Mouse (Mus musculus) midbrain, postnatal 0 days (tissue): ENCODE data around the gene Olfr1358. TPM values are rescaled to one million over a fixed set of nuclear protein-coding genes. Genes with fewer than 3 reads are reported as not detected.
"Not testable (repeated sequence)": the region's sequence is repeated elsewhere in the genome, so short reads cannot be mapped to it uniquely, and the experiment has no call there.

Experiments used
- ATAC-seq: fragments of 200-750 bp; cut with Nextera tagmentation; 2 replicates; pipeline ENCODE4 v1.8.0; 2017; ENCODE audit warnings: moderate number of reproducible peaks, mild to moderate bottlenecking, moderate TSS enrichment, moderate library complexity; ENCODE audit not compliant: low FRiP score
- DNase-seq: peaks from one replicate; pipeline ENCODE4 v3.0.0-alpha.2; 2015; ENCODE audit warnings: low spot score
- H3K27ac ChIP-seq: fragments of 300-500 bp; sonication (generic); 2 replicates; pipeline ENCODE4 v1.5.1; 2014; ENCODE audit warnings: low read depth, mild to moderate bottlenecking, low read length, mixed read lengths
- H3K27me3 ChIP-seq: fragments of 300-500 bp; sonication (generic); 2 replicates; pipeline ENCODE4 v1.6.1; 2014; ENCODE audit warnings: low read length, control low read depth, mixed read lengths; ENCODE audit not compliant: insufficient read depth
- H3K36me3 ChIP-seq: fragments of 300-500 bp; sonication (generic); 2 replicates; pipeline ENCODE4 v1.6.1; 2014; ENCODE audit warnings: low read length, control low read depth, mixed read lengths; ENCODE audit not compliant: insufficient read depth
- H3K4me1 ChIP-seq: fragments of 300-500 bp; sonication (generic); 2 replicates; pipeline ENCODE4 v1.6.1; 2014; ENCODE audit warnings: mild to moderate bottlenecking, control low read depth, antibody characterized with exemption, low read length, mixed read lengths; ENCODE audit not compliant: insufficient read depth
- H3K4me2 ChIP-seq: fragments of 300-500 bp; sonication (generic); 2 replicates; pipeline ENCODE4 v1.6.1; 2014; ENCODE audit warnings: low read depth, mild to moderate bottlenecking, low read length, mixed read lengths; ENCODE audit not compliant: poor library complexity, severe bottlenecking
- H3K4me3 ChIP-seq: fragments of 300-500 bp; sonication (generic); 2 replicates; pipeline ENCODE4 v1.5.1; 2014; ENCODE audit warnings: low read depth, mild to moderate bottlenecking, low read length, moderate library complexity
- H3K9ac ChIP-seq: fragments of 300-500 bp; sonication (generic); replicated peaks from 2 replicates; pipeline ENCODE4 v1.6.1; 2014; ENCODE audit warnings: mild to moderate bottlenecking, low read length, moderate library complexity, mixed read lengths; ENCODE audit not compliant: poor library complexity, severe bottlenecking
- H3K9me3 ChIP-seq: fragments of 300-500 bp; sonication (generic); 2 replicates; pipeline ENCODE4 v1.6.1; 2016; ENCODE audit warnings: low read length, control low read depth
- CTCF ChIP-seq: IDR thresholded peaks from 2 replicates; pipeline ENCODE4 v1.5.1; 2016; ENCODE audit warnings: antibody characterized with exemption, mild to moderate bottlenecking
- WGBS: fragments of 180-500 bp; shearing (Covaris S2); extraction: QIAGEN DNeasy Blood & Tissue Kit; methylation state at CpG from one replicate; pipeline ENCODE4 v1.1.7; 2014; 5-methylcytosine and 5-hydroxymethylcytosine counted together
- polyA plus RNA-seq: library from polyadenylated mRNA; unstranded; fragments of >200 nt; fragmentation: Nextera tagmentation; extraction: Ambion mirVana; gene quantifications from 2 replicates; pipeline ENCODE4 v1.2.1, GENCODE M21; 2015
- total RNA-seq: library from RNA; depleted of rRNA; stranded (reverse); fragments of >200 nt; gene quantifications from 2 replicates; pipeline ENCODE4 v1.2.3, GENCODE M21; 2014

Gene Olfr1358
- total and polyA plus RNA-seq, 2 experiments from 2014 or later: not detected

DNA sequence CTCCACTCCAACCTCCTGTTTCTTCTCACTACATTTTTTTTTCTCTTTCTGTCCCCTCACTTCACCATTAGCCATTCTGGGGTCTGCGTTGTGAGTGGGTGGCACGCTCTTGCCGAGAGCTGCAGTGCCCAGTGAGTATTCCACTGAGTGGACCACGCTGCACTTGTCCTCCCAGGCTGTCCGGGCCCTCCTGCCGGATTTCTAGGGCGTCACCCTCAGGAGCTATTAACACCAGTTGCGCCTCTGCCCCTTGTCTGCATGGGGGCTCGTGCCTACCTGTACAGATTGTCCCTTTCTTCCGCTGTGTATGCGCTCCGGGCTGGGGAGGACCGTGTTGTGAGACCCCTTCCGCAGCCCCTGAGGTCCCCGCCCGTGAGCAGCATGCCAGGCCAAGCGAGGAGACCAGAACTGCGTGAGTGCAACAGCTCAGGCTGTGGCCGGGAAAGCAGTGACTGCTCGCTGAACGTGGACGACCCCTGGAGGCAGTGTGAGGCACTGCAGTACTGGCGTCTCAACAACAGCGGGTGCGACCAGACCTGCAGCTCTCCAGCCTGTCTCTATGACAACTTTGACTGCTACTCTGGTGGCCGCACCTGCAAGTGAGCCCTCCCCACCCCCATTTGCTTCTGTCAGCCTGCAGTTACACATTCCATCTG is 29.7 kb upstream of the Olfr1358 start:
- TF ChIP-seq CTCF: peak; percentile 82
- DNase-seq (peak; percentile 68), ATAC-seq (peak; percentile 80)
- Histone ChIP-seq H3K4me1 (no peaks in the 10 kb centered on the region), H3K4me2 (peak overlapping the region; percentile 32; the same call in 1 of the 2 replicates), H3K27me3 (no peaks in the 10 kb centered on the region), H3K27ac (no peak overlapping the region), H3K9me3 (no peaks in the 10 kb centered on the region), H3K4me3 (0 out of 2 replicates have a peak overlapping the region, but pooled peaks have one; percentile 5), H3K9ac (no peak overlapping the region), H3K36me3 (no peaks in the 10 kb centered on the region)
- 10% methylated on average over 26 of the region's 26 CpGs for WGBS

DNA sequence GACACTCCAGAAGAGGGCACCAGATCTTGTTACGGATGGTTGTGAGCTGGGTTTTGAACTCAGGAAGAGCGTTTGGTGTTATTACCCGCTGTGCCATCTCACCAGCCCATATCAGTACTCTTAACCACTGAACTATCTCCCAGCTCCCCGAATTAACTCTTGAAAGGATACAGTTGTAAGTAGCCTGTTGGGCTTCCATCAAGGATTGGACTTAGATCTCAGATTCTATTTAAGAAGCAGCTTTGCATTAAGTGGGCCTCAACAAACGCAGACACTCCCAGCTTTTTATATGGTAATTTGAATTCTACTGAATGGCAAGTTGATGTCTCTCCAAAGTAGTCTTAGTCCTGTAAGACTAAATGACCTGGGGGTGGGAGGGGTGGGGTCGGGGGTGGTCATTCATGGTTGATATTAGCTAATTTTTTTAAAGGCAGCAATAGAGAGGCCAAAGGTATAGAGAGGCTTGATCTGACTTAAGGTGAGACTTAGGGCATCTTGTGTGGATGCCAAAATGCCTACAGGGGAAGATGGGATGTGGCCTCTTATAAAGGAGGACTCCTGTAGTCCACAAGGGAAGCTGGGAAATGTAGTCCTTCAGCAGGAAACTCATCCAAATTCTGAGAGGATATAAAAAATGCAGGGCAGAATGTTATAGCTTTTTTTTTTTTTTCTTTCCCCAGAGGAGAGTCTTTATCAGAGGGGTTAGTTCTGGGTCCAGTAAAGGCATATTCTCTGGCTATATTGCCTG is 14.1 kb upstream of the Olfr1358 start:
- H3K27ac ChIP-seq: no peak overlapping the region
- no peaks in the 10 kb centered on the region for H3K27me3 ChIP-seq
- no peaks in the 10 kb centered on the region for H3K4me1 ChIP-seq
- H3K9ac ChIP-seq: no peak overlapping the region
- WGBS: 72% methylated on average over 6 of the region's 6 CpGs
- no peak overlapping the region for H3K4me2 ChIP-seq
- H3K36me3 ChIP-seq: no peaks in the 10 kb centered on the region
- no peaks in the 10 kb centered on the region for H3K9me3 ChIP-seq
- ATAC-seq: no peak
- H3K4me3 ChIP-seq: no peak overlapping the region
- no peak for DNase-seq
- no peak for TF ChIP-seq CTCF

DNA sequence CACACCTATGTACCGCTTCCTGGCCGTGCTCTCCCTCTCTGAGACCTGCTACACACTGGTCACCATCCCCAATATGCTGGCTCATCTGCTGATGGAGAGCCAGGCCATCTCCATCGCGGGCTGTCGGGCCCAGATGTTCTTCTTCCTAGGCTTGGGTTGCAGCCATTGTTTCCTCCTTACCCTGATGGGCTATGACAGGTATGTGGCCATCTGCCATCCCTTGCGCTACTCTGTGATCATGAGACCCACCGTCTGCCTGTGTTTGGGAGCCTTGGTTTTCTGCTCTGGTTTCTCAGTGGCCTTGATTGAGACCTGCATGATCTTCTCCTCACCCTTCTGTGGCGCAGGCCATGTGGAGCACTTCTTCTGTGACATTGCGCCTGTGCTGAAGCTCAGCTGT is 2.6 kb downstream of the Olfr1358 start:
- H3K9ac ChIP-seq: no peak overlapping the region
- 89% methylated on average over 9 of the region's 9 CpGs for WGBS
- no peak overlapping the region for H3K27ac ChIP-seq
- no peak for TF ChIP-seq CTCF
- H3K36me3 ChIP-seq: no peaks in the 10 kb centered on the region
- H3K4me3 ChIP-seq: no peak overlapping the region
- no peaks in the 10 kb centered on the region for H3K27me3 ChIP-seq
- H3K9me3 ChIP-seq: no peaks in the 10 kb centered on the region
- H3K4me2 ChIP-seq: no peak overlapping the region
- DNase-seq (peak; percentile 4), ATAC-seq (no peak)
- H3K4me1 ChIP-seq: no peaks in the 10 kb centered on the region

DNA sequence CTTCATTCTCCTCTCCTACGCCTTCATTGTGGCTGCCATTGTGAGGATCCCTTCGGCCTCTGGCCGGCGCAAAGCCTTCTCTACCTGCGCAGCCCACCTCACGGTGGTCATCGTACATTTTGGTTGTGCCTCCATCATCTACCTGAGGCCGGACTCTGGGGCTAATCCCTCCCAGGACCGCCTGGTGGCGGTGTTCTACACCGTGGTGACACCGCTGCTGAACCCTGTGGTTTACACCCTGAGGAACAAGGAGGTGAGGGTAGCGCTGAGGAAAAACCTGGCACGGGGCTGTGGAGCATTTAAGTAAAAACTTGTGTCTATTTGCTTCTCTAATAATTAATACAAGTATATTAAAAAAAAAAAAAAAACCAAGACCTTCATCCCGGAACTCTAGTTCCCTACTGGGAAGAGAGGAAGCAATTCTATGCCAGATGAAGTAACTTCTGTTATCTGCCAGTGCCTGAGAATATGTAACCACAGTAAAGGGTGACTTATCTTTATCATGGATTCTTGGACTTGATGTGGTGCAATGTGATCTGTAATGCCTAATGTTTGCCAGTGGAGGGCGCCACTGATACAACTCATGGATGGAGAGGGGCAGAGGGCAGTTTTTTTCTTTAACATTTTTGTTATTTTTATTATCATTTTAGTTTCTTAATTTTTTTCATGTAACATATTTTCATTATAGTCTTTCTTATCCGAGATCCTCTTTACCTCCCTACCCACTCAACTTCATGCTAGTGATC is 3.2 kb downstream of the Olfr1358 start:
- H3K9me3 ChIP-seq: no peaks in the 10 kb centered on the region
- H3K4me1 ChIP-seq: no peaks in the 10 kb centered on the region
- WGBS: 64% methylated on average over 17 of the region's 17 CpGs
- no peak overlapping the region for H3K4me3 ChIP-seq
- H3K27ac ChIP-seq: no peak overlapping the region
- H3K27me3 ChIP-seq: no peaks in the 10 kb centered on the region
- H3K36me3 ChIP-seq: no peaks in the 10 kb centered on the region
- no peak overlapping the region for H3K9ac ChIP-seq
- TF ChIP-seq CTCF: peak; percentile 58
- DNase-seq (no peak), ATAC-seq (no peak)
- H3K4me2 ChIP-seq: no peak overlapping the region

DNA sequence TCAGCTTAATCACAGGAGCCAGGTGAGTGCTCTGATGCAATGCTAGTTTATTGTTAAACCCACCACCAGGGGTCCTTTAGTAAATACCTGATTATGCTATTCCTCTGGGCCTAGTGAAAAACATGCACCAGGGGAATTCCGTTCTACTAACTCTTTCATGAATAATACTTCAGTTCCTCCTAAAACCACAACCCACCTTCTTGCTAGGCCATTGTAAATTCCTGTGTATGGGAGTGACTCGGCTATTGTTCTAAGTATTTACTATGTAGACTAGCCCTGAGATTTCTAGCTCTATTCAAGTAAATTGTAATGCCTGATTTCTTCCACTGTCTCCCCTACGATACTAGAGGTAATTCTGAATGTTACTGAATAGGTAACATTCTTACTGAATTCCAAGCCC is 7.8 kb downstream of the Olfr1358 start:
- not testable (repeated sequence) for H3K36me3 ChIP-seq, H3K27ac ChIP-seq, H3K9me3 ChIP-seq, H3K4me3 ChIP-seq, DNase-seq, H3K4me2 ChIP-seq, H3K27me3 ChIP-seq, H3K4me1 ChIP-seq, ATAC-seq, H3K9ac ChIP-seq
- WGBS: 52% methylated on average over 3 of the region's 3 CpGs

DNA sequence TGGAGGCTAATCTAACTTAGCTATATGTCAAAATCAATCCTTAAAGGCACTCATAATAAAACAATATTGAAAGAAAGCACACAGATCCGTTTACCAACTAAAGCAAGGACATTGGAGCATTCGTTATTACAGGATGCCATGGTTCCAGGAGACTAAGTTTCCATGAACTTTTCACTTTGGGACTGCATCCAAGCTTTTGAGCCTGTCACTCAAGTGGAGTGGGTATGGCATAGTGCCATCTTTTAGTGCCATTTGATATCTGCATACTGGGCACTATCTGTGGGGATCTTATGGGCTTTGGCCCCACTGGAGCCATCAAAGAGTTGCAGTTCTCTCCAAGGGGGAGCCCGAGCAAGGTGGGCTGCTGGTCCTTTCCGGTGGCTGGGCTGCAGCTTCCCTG is 8.3 kb downstream of the Olfr1358 start:
- Histone ChIP-seq H3K9ac (no peak overlapping the region), H3K4me2 (no peak overlapping the region), H3K4me1 (no peaks in the 10 kb centered on the region), H3K9me3 (no peaks in the 10 kb centered on the region), H3K4me3 (no peak overlapping the region), H3K27me3 (no peaks in the 10 kb centered on the region), H3K27ac (no peak overlapping the region), H3K36me3 (no peaks in the 10 kb centered on the region)
- no peak for TF ChIP-seq CTCF
- DNase-seq (no peak), ATAC-seq (no peak)
- WGBS: 62% methylated on average over 4 of the region's 4 CpGs
